Mouse (Mus musculus): ENCODE measurements around the gene Bloc1s1. TPM values are rescaled to one million over a fixed set of nuclear protein-coding genes. Genes with fewer than 3 reads are reported as not detected.
A peak's percentile ranks its signal among the peaks of the same experiment; 100 is the strongest.

Gene Bloc1s1
- total and polyA plus RNA-seq, 3 experiments: 45.1 to 70.6 TPM; not detected in 1

GRCm38 (mm10) chr10:128916665-128917064 is 7.2 kb downstream of the Bloc1s1 start:
- Histone ChIP-seq H3K9ac (ENCODE audit: control insufficient read depth, low read depth, low read length, poor library complexity, severe bottlenecking) (no peak overlapping the region), H3K4me1 (ENCODE audit: control insufficient read depth in 1 of 2, insufficient read depth in 2 of 2, low read length in 2 of 2) (no peaks in the 10 kb centered on the region), H3K36me3 (ENCODE audit: control insufficient read depth in 1 of 2, insufficient read depth in 2 of 2, low read length in 2 of 2) (no peaks in the 10 kb centered on the region), H3K4me3 (ENCODE audit: control insufficient read depth in 1 of 2, insufficient read depth in 1 of 2, low read depth in 2 of 2, low read length in 2 of 2) (no peak overlapping the region), H3K27me3 (ENCODE audit: control insufficient read depth in 1 of 2, insufficient read depth in 2 of 2, low read length in 2 of 2) (peaks cover 0 to 1% of the 10 kb centered on the region in 2 experiments; a peak in 1 of 4 replicates), H3K27ac (ENCODE audit: control insufficient read depth, low read depth, low read length) (no peak overlapping the region), H3K79me2 (ENCODE audit: control insufficient read depth, insufficient read depth, low read length, poor library complexity) (no peaks in the 10 kb centered on the region), H3K9me3 (replicated peaks; ENCODE audit: insufficient read depth, low read length) (no peaks in the 10 kb centered on the region)
- no peak for DNase-seq (ENCODE audit: low read depth, low spot score)
- no peak for TF ChIP-seq JUND (IDR thresholded peaks at IDR 0.05; ENCODE audit: low read depth, low read length)
- no peak for TF ChIP-seq E2F4 (IDR thresholded peaks at IDR 0.05; ENCODE audit: borderline replicate concordance, low read depth, low read length)
- no peak for TF ChIP-seq MYB (IDR thresholded peaks at IDR 0.05; ENCODE audit: low read depth, low read length)
- no peak for TF ChIP-seq POLR2AphosphoS5 (IDR thresholded peaks at IDR 0.05; ENCODE audit: borderline replicate concordance, low read depth, low read length)
- TF ChIP-seq RCOR1 (IDR thresholded peaks at IDR 0.05; ENCODE audit: low read depth, low read length): no peak
- no peak for TF ChIP-seq MAFK (IDR thresholded peaks at IDR 0.05; ENCODE audit: borderline replicate concordance, low read depth, low read length)
- no peak for TF ChIP-seq MXI1 (IDR thresholded peaks at IDR 0.05; ENCODE audit: low read depth, low read length)
- no peak for TF ChIP-seq MAX (IDR thresholded peaks at IDR 0.05; ENCODE audit: low read length)
- TF ChIP-seq CHD2 (IDR thresholded peaks at IDR 0.05; ENCODE audit: low read length): no peak
- TF ChIP-seq TBP (IDR thresholded peaks at IDR 0.05; ENCODE audit: low read depth, low read length): no peak
- TF ChIP-seq MAZ (IDR thresholded peaks at IDR 0.05; ENCODE audit: low read depth, low read length): no peak
- no peak for TF ChIP-seq GABPA (IDR thresholded peaks at IDR 0.05; ENCODE audit: low read depth, low read length)
- no peak for TF ChIP-seq NRF1 (IDR thresholded peaks at IDR 0.05; ENCODE audit: insufficient read depth, low read depth, low read length, poor library complexity, severe bottlenecking)
- no peak for TF ChIP-seq MYC (IDR thresholded peaks at IDR 0.05; ENCODE audit: low read depth, low read length)
- TF ChIP-seq NELFE (IDR thresholded peaks at IDR 0.05; ENCODE audit: low read depth, low read length): no peak
- no peak for TF ChIP-seq ZMIZ1 (IDR thresholded peaks at IDR 0.05; ENCODE audit: low read depth, low read length)
- TF ChIP-seq TAL1 (IDR thresholded peaks at IDR 0.05; ENCODE audit: low read length): no peak
- TF ChIP-seq CTCF (IDR thresholded peaks at IDR 0.05 in 2 of 3, conservative IDR thresholded peaks at IDR 0.05 in 1 of 3; ENCODE audit: control insufficient read depth in 1 of 3, insufficient read depth in 1 of 3, low read depth in 2 of 3, low read length in 3 of 3, poor library complexity in 1 of 3, severe bottlenecking in 1 of 3): no peak
- TF ChIP-seq UBTF (IDR thresholded peaks at IDR 0.05; ENCODE audit: borderline replicate concordance, insufficient read depth, low read depth, low read length): no peak
- TF ChIP-seq RAD21 (IDR thresholded peaks at IDR 0.05; ENCODE audit: low read depth, low read length): no peak

- no peak overlapping the region for H3K9ac ChIP-seq (ENCODE audit: control insufficient read depth, low read depth, low read length, poor library complexity, severe bottlenecking)
- H3K79me2 ChIP-seq (ENCODE audit: control insufficient read depth, insufficient read depth, low read length, poor library complexity): no peaks in the 10 kb centered on the region
- TF ChIP-seq USF1 (IDR thresholded peaks at IDR 0.05; ENCODE audit: low read depth, low read length) (no peak), USF2 (IDR thresholded peaks at IDR 0.05; ENCODE audit: borderline replicate concordance in 1 of 2, insufficient read depth in 1 of 2, low read depth in 1 of 2, low read length in 2 of 2) (no peak), RCOR1 (IDR thresholded peaks at IDR 0.05; ENCODE audit: low read depth, low read length) (no peak), POLR2AphosphoS2 (IDR thresholded peaks at IDR 0.05; ENCODE audit: low read length) (no peak), CTCF (IDR thresholded peaks at IDR 0.05 in 2 of 3, conservative IDR thresholded peaks at IDR 0.05 in 1 of 3; ENCODE audit: control insufficient read depth in 1 of 3, insufficient read depth in 1 of 3, low read depth in 2 of 3, low read length in 3 of 3, poor library complexity in 1 of 3, severe bottlenecking in 1 of 3) (peak; percentile 4 to 37 (median 28); a peak in 3 of 6 replicates), TAL1 (IDR thresholded peaks at IDR 0.05; ENCODE audit: low read length) (no peak), NELFE (IDR thresholded peaks at IDR 0.05; ENCODE audit: low read depth, low read length) (no peak), POLR2AphosphoS5 (IDR thresholded peaks at IDR 0.05; ENCODE audit: borderline replicate concordance, low read depth, low read length) (no peak), RAD21 (IDR thresholded peaks at IDR 0.05; ENCODE audit: low read depth, low read length) (peak; percentile 3), E2F4 (IDR thresholded peaks at IDR 0.05; ENCODE audit: borderline replicate concordance, low read depth, low read length) (no peak), MAZ (IDR thresholded peaks at IDR 0.05; ENCODE audit: low read depth, low read length) (no peak)
- H3K36me3 ChIP-seq (ENCODE audit: control insufficient read depth in 1 of 2, insufficient read depth in 2 of 2, low read length in 2 of 2): no peaks in the 10 kb centered on the region
- no peaks in the 10 kb centered on the region for H3K9me3 ChIP-seq (replicated peaks; ENCODE audit: insufficient read depth, low read length)
- no peak for DNase-seq (ENCODE audit: low read depth, low spot score)
- peaks cover 0 to 1% of the 10 kb centered on the region in 2 experiments; a peak in 1 of 4 replicates for H3K27me3 ChIP-seq (ENCODE audit: control insufficient read depth in 1 of 2, insufficient read depth in 2 of 2, low read length in 2 of 2)
- H3K4me1 ChIP-seq (ENCODE audit: control insufficient read depth in 1 of 2, insufficient read depth in 2 of 2, low read length in 2 of 2): no peaks in the 10 kb centered on the region
- no peak overlapping the region for H3K4me3 ChIP-seq (ENCODE audit: control insufficient read depth in 1 of 2, insufficient read depth in 1 of 2, low read depth in 2 of 2, low read length in 2 of 2)
- no peak overlapping the region for H3K27ac ChIP-seq (ENCODE audit: control insufficient read depth, low read depth, low read length)
These were observed 8.3 kb downstream of the Bloc1s1 start for GRCm38 (mm10) chr10:128915550-128915949.
